Mouse (Mus musculus) thymus, postnatal 36 days (tissue): ENCODE data around the gene Slc22a18.

ENCODE experiments used
- DNase-seq, 2 experiments: peaks; one replicate each; pipeline ENCODE4 v3.0.0; 2022; ENCODE audit warnings: mixed read lengths in 2 of 2

Gene Slc22a18

DNA sequence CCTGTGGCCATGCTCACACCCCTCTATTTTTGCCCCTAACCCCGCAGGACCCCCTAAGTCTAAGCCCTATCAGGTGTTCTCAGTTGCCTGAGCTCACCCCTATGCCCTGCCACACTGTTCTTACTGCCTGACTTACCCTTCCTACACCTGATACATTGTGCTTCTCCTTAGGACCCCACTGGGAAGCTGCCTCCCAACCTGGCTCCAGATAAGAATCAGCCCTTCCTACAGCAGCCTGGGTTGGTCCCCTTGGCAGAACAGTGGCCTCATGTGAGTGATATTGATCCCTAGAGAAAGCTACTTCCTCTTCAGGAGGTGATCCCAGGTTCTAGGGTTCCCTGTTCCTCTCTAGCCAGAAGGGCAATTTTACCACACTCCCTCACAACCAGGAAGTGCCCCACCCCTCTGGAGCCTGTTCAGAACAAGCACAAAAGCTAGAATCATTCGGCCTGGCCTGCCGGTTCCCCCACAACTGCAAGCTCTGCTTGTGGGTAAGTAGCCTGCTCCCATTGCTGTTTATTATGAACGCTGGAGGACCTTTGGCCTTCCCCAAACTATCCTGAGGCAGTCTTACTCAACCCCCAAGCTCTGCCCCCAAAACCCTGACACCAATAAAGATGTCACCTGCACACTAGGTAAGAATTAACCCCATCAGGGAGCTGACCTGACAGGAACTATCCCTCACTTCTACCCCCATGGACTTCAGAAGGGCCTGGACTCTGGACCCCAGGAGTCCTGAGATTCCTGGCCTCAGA lies at the start of gene Slc22a18:
Gene Slc22a18, plus strand, starts transcription at position 390 of the 755 bp plus-strand sequence.
- DNase-seq: no peak

DNA sequence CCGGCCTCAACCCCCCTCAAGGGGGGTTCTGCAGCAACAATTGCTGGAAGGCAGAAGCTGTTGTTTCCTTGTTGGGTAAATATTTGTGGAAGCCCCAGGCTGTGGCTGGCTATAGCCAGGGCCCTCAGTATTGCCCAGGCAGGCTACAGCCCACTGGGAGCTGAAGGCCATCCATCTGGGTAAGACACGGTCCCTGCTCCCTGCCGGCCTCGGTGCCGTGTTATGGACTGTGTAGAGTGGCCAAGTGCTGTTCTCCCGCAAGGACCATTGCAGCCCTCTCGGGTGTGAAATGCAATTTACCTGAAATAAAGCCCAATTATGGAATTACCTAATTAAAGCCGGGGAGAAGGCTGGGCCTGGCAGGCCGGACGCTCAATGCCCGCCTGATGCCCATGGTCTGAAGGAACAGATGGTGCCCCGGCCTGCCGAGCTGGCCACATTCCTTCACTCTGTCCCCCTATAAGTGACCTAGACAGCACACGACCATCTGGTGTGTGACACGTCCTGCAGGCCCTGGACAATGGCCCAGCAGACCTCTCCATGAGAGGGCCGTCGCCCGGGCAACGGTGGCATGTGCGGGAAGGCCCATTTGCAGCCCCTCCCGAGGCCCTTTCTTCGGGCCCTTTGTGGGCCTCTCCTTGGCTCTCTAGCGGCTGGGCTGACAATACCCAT lies 45.3 kb upstream of the Slc22a18 start:
- no peak for DNase-seq

DNA sequence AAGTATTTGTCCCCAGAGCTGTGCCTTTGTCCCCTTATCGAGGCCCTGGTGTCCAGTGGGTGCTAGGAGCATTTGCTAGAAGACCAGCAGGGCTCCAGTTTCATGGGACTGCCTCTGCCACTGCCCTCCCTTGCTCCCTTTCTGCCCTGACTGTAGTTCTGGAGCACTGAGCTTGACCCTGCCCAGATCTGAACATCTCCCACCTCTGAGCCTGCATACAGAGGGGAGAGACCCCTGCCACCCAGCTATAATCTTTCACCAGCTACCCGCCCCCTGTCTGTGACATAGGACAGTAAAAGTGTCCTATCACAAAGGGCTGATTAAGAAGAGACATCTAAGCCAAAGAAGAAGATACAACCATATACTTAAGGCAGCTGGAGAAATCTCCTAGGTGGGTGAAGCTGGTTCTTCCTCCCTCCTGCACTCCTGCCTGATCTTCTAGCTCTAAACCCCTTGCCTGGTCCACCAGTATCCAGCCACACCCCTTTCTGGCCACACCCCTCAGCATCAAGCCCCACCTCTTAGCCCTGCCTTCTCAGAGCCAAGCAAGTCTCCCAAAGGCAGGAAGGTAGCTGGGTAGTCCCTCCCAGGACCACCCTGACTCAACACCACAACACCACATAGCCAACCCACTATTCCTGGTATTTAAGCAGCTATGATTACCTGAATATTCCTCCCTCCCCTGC lies 44.6 kb upstream of the Slc22a18 start:
- DNase-seq: no peak

DNA sequence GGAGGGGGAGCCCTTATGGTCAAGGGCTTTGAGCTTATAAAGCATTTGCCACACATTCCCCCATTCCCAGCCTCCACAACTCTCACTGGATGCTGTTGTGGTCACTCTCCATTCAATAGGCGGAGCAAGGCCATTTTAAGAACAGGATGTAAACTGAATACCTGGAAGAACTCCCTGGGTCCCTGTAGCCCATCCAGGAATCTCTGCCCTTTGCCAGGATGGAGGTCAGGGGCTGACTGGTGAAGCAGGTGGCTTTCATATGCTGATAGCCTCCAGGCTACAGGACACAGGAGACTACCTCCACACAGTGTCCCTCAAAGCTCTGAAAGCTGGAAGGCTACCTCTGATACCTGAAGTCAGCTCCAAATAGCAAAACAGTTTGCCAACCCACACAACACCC lies 40.9 kb upstream of the Slc22a18 start:
- no peak for DNase-seq

DNA sequence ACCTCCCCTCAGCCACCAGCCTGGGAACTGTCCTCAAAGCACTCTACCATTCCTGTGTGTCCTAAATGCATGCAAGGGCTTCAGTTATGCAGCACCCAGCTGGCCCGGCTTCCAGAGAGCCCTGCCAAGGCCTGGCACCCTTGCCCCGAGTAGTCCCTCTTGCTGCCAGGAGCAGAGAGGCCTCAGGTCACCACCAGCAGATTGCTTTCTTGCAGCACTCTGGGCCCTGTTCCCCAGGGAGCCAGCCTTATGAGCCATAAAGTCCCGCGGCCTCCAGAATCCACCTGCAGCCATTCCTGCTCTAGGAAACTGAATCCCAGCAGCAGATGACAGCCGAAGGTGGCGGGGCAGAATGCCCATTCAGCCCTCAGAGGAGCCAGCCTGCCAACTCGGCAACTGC lies 40.2 kb upstream of the Slc22a18 start:
- no peak for DNase-seq

DNA sequence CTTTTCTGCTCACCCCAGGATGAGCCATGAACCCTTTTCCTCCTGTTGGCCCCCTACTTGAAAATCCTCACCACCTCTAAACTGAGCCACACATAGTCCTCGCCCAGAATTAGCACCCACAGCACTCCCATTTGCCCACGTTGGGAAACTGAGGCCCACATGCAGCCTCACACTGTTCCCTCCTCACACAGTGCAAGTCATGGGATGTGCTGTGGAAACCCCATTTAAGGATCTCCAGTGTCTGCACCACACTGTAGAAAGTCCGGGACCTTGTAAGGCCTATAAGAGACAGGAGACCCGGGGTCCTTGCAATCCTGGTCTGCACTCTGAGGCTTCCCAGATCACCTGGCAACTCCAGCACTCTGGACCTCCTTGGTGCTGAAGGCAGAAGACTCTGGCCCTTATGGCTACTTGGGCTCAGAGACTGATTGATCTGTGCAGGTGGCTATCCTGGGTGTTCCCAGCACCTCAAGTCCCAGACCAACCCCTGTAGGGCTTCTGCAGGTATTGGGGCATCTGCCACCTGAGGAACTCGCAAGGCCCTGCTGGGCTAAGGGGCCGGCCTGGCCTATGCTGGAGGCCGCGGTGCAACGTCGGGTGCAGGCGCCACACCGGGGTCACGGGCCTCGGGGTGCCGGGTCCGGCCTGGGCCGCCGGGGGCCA lies 36.2 kb upstream of the Slc22a18 start:
- no peak for DNase-seq

DNA sequence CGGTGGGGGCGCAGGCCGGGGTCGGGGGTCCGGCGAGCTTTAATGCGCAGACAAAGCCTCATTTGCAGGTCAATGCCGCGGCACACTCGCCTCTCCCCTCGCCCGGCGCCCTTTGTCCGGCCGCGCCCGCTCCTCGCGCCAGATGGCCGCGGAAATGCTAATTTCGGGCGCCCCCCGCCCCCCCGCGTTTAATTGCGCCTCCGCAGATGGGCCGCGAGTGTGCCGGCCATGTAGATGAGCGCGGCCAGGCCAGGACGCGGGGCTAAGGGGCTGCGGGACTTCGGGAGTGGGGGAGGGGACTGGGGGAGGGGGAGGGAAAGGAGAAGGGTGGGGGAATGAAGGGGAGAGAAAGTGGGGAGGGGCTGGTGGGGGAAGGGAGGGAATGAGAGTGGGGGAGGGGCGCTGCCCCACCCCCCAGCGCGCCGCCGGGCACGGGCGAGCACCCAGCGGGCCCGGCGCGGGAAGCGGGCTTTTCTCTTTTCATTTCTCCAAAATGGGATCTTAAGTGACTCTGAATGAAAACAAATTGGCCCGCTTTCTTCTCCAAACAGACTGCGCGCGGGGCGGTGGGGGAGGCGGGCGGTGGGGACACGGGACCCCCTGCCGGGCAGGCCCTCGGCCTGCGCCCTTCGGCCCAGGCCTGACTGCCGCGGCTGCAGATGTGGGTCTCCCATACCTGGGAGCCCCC lies 35.5 kb upstream of the Slc22a18 start:
- DNase-seq: no peak

DNA sequence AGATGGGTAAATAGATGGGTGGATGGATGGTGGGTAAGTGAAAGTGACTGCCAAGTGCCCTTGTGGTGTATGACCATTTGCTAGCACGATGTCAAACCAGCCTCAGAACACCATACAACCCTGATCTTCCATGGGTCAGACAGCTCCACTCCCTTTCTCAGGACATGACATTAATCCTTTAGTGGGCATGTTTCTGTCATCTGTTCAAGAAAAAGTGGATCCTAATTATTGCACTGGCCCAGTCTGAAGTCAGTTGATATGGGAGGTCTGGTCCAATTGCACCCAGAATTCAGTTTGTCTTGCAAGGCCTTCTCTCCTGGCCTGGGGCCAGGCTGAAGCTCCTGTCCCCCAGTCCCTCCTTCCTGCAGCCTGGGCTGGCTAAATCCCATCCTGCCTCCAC lies 34.6 kb upstream of the Slc22a18 start:
- no peak for DNase-seq

DNA sequence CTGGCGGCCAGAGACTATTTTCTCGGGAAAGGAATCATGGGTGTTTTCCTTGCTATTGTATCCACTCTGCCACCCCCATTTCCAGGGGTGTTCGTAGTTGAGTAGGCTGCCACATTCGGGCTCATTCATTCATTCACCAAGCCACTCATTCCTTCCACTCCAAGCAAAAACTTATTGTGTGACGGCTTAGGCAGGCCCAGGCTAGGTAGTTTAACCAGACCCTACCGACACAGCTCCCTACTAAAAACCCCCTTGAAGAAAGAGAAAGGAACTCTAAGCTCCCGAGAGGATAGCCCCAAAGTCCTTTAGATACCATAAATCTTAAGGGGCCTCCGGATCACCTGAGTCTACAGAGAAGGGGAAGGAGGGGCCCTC lies 29.0 kb upstream of the Slc22a18 start:
- DNase-seq: no peak

DNA sequence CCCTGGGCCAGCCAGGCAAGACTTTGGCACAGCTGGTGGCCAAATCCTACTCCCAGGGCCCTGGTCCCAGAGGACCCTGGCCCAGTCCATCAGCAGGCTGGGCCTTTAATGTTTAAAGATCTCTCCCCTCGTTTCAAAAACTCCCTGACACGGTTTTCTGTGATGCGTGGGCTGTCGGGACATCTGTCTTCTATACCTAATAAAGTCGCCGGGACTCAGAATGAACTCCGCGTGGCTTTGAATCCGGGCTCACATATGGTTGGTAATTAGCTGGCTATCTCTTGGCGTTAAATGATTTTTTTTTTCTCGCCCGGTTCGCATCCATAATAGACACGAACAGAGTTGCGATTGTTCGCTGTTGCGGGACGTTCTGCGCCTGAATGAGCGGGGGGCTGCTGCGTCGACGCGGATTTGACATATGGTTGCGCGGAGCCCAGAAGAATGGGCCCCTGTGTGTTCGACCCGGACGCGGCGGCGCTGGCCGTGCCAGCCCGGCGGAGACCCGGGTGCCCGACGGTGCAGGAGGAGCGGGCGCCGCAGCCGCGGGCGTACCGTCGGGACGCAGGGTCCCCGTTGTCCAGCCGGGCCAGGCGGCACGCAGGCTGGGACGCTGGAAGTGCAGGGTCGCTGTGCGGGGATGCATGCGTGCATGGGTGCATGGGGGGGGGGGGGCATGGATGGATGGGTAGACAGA lies 28.4 kb upstream of the Slc22a18 start:
- DNase-seq: no peak

DNA sequence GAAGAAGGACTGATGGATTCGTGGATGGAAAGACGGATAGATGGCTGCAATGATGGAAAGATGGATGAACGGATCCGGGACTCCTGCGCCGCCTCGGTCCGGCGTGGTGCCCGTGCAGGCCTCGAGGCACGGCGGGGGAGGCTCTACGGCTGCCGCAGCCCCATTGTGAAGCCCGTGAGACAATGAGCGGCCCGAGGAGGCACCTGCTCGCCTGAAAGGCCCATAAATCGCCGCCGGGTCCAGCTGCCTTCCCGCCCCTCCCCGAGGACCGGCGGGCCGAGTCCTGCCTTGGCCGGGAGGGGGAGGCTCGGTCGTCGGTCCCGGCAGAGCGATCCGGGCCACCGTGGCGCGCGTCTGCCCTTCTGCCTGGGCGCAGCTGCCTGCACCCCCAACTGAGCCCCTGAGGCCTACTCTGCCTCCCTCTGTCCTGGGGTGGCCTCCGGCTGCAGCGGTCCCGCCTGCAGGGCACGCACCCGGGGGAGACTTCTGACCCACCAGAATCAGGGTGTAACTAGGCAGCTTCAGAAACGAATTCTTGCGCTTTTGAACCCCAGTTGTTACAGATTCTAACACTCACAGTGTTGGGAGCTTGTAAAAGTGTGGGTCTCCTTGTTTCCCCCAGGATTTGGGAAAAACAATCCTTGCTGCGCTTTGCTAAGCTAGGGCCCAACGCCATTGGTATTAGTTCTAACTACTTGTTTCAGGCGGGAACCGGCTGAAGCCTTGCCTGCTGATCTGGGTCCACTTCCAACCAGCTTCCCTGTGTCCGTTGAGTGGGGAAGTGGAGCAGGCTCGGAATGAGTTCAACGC lies 27.7 kb upstream of the Slc22a18 start:
- no peak for DNase-seq

DNA sequence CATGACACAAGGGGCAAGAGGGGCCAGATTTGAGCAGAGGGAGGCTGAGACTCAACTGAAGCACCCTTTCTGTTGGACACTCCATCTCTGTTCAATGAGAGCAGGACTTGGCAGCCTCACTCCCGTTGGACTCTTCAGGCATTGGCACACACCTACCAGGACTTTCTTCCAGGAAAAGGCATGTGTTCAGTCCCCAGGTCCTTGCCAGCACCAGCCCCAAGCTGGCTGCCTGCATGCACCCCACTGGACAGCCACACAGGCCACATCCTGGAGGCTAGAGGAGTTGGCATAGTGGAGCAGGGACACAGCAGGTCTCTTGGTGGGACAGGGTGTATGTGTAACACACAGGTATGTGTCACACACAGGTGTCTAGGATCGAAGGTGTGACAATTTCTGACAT lies 26.4 kb upstream of the Slc22a18 start:
- DNase-seq: no peak

DNA sequence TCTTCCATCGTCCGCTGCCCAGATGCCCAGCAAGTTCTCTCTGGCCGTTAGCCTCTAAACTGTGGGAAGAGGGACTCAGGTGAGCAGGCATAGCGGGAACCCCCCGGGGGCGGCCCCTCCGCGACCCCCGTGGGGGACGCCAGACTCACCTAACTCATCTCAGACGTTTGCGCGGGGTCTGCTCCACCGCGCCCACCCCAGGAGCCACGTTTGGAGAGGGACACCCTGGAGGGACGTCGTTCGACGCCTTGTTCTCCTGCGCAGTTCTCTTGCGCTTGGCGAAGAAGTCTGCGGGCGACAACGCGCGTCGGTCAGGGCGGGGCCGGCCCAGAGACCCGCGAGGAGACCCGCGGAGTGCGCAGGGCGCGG lies 14.6 kb upstream of the Slc22a18 start:
- no peak for DNase-seq

DNA sequence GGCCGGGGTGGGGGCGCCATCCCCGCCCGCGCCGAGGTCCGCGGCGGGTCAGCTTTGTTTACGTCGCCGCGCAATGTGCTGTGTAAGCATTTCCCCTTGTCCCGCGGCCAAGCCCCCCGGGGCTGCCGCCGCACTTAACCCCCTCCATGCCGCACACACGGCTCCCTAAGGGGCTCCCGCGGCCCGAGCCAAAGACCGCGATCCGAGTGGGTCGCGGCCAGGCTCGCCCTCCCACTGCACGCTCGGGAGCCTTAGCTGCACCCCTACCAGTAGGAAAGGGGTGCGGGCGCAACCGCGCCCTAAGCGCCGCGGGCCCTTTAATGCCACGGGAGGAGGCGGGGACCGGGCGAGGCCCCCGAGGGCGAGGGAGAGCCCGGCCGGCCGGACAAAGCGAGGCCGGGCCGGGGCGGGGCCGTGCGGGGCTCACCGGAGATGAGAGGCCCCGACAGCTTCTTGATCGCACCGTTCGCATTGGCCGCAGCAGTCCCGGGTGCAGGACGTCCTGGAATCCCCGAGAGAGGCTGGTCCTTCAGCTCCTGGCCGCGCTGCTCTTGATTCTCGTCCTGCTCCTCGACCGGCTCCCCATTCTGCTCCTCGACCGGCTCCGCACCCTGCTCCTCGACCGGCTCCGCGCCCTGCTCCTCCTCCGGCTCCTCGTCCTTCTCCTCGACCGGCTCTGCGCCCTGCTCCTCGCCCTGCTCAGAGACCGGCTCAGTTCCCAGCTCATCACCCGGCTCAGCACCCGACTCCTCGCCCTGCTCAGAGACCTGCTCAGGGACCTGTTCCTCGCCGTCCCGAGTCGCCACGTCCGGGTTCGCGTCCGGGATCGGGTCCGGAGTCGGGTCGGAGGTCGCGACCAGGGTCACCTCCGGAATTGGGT lies 14.0 kb upstream of the Slc22a18 start:
- no peak for DNase-seq

DNA sequence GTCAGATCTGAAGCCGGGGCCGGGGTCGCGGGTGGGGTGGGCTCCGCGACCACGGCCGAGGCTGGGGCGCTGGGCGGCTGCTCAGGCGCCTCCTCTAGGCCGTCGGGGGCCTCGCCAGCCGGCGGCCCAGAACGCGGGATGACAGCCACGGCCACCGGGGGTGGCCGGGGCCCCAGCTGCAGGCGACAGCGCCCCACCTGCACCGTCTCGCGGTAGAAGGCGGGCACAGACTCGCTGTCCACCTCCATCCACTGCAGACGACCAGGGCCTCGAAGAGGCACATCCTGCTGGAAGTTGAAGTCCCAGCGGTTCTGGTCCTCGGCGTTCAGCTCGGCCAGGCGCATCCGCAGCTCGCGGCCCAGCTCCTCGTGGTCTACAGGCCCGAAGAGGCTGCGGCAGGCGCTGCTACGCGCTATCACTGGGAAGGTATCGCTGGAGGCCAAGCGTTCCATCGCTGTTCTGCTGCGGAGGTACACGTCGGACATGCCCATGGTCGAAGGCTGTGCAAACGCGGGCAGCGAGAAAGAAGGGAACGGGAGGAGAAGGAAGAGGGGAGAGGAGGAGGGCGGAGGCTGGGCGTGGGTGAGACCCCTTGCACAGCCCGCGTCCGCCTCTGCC lies 13.2 kb upstream of the Slc22a18 start:
- DNase-seq: no peak

DNA sequence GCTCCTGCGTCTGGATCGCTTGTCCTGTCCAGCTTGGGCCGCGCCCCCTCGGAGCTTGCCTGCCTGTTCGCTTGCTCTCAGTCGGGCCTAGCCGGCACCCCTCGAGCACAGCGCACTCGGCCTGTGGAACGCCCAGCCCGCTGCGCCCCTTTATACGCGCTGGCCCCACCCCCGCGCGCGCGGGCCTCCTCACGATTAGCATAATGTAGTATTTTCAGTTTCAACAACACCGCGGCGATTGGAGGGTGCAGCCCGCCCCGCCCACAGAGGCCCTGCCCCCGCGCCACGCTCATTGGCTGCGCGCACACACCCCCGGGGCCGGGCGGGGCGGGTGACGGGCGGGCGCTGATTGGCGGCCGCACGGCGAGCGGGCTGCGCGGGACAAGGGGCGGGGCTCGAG lies 12.7 kb upstream of the Slc22a18 start, which contains the start of gene Cdkn1c:
Gene Cdkn1c, minus strand, starts transcription at position 177 of the 400 bp plus-strand sequence.
- DNase-seq: peak; percentile 84 to 90

DNA sequence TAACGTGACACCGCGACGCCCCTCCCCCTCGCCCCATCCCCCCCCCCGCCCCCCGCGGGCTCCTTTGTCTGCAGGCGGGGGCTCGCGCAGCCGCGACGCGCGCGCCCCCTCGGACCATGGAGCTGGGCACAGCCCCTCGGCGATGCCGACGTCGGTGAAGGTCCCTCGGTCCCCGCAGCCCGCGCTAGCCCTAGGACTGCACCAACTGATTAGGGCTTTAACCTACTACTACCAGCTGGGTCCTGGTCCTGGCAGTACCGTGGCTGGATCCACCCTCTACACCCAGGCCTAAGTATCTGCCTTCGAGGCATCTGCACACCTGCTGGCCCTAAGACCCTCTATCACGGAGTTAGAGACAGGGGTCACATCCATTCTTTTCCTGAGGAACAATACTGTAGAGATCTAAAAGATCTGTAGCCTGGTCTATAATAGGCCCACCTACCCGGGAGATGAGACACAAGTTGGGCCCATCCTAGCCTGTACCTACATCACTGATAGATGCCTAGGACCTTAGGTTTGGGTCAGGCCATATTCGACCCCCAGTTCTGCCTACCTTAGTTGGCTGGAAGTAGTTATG lies 12.2 kb upstream of the Slc22a18 start:
- DNase-seq: no peak

DNA sequence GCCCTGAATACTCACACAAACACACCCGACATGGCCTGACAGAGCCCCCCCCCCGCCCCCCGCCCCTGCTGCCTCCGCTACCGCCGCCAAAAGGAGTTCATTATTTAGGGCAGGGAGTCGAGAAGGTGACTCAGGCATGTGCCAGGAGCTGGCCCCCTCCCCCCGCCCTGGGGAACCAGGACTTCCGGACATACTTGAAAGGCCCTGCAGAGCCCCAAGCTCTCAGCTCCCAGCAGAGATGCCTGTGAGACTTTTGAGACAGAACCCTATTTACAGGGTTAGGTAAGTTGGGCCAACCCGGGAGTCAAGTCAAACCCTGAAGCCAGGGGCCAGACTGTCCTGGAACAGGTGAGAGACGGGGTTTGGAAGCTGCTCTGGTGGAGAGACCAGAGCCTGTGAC lies 11.6 kb upstream of the Slc22a18 start:
- DNase-seq: no peak

DNA sequence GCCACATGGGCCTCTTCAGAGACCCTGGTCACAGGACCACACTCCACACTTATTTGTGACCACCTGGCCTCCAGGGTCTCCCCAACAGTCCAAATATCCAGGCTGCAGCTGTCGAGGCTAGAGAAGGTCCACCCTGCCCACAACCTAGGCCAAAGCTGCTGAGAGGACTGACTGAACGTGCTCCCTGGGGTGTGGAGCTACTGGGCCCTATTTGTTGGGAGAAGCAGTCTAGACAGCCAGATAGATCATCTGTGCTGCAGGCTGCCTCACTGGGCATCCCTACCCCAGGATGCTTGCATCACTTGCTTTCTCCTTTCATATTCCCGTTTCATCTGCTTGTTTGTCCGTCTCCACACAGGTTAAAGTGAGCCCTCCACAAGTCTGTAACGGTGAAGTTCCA lies 11.0 kb upstream of the Slc22a18 start:
- no peak for DNase-seq
